Mouse (Mus musculus): ENCODE results near the gene Ywhag. TPM values are rescaled to one million over a fixed set of nuclear protein-coding genes. Genes with fewer than 3 reads are reported as not detected.

Gene Ywhag
- polyA plus RNA-seq (2015; fragmentation: Nextera tagmentation; extraction: Ambion mirVana) = 996 and 1,023 TPM in 2 replicates

DNA sequence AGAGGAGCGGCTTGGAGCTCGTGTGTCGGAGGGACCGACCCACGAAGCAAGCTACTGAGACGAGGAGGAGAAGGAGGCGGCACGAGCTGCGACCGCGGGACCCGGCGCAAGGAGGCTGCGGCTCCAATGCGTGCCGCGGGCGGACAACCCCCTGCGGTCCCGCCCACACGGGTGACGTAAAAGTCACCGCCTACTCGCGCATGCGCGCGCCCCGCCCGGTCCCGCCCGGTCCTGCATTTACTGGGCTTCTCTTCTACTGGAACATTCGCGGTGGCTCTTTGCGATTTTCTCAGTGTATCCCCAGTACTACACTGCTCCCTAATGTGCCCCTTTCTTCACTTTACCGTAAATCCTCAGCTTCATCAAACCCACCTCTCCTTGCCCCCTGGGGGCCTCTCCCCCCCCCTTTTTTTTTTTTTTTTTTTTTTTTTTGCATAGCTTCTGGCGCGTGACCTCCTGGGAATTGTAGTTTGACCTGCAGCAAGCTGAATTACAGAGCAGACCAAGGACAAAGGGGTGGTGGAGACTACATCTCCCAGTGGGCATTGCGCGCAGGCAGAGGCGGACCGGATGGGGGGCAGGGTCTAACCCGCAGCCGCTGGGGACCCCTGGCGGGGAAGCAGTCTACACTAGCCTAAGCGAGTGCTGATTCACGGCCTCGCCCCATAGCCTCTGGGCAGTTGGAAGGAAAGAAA, at the start of gene Ywhag:
TSS of gene Ywhag (minus strand) at position 136 of the 695 bp plus-strand sequence.
- Histone ChIP-seq H3K27me3 (replicated peaks; ENCODE audit: control insufficient read depth, insufficient read depth, low read length) (no peaks in the 10 kb centered on the region), H3K4me1 (ENCODE audit: control insufficient read depth, insufficient read depth, low read depth, low read length) (peaks cover 25% of the 10 kb centered on the region), H3K27ac (ENCODE audit: low read depth, low read length) (peak within 1 kb of the TSS; percentile 97), H3K4me2 (ENCODE audit: low read length) (peak within 1 kb of the TSS; percentile 55), H3K9ac (ENCODE audit: low read depth, low read length) (peak within 1 kb of the TSS; percentile 94), H3K4me3 (ENCODE audit: low read length) (peak within 1 kb of the TSS; percentile 80), H3K9me3 (ENCODE audit: control insufficient read depth, low read length) (no peaks in the 10 kb centered on the region), H3K36me3 (ENCODE audit: control insufficient read depth, insufficient read depth, low read length) (peaks cover 13% of the 10 kb centered on the region)
- WGBS = under 1% methylated on average over 48 of the region's 48 CpGs
- ATAC-seq = peak; percentile 94

DNA sequence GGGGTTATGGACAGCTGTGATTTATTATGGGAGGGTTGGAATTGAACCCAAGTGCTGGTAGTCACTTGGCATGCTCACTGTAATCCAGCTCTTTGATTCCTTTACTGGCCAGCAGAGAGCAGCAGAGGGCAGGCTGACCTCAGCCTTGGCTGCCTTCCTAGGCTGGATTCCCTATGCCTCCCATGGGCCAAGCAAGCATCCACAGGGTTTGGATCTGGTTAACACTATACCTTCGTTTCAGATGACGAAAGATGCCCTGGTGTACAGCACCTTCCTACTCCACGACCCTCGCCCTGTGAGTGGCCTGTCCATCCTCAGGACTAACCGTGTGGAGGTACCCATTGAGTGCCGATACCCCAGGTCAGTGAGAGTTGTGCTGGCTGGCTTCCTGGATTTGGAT, 48.0 kb upstream of the Ywhag start:
- no peak for ATAC-seq
- no peaks in the 10 kb centered on the region for H3K4me1 ChIP-seq (ENCODE audit: control insufficient read depth, insufficient read depth, low read depth, low read length)
- no peak overlapping the region for H3K4me3 ChIP-seq (ENCODE audit: low read length)
- H3K36me3 ChIP-seq (ENCODE audit: control insufficient read depth, insufficient read depth, low read length) = no peaks in the 10 kb centered on the region
- H3K4me2 ChIP-seq (ENCODE audit: low read length) = no peak overlapping the region
- H3K9ac ChIP-seq (ENCODE audit: low read depth, low read length) = no peak overlapping the region
- no peaks in the 10 kb centered on the region for H3K9me3 ChIP-seq (ENCODE audit: control insufficient read depth, low read length)
- no peaks in the 10 kb centered on the region for H3K27me3 ChIP-seq (replicated peaks; ENCODE audit: control insufficient read depth, insufficient read depth, low read length)
- H3K27ac ChIP-seq (ENCODE audit: low read depth, low read length) = no peak overlapping the region
- 37% methylated on average over 6 of the region's 6 CpGs for WGBS

DNA sequence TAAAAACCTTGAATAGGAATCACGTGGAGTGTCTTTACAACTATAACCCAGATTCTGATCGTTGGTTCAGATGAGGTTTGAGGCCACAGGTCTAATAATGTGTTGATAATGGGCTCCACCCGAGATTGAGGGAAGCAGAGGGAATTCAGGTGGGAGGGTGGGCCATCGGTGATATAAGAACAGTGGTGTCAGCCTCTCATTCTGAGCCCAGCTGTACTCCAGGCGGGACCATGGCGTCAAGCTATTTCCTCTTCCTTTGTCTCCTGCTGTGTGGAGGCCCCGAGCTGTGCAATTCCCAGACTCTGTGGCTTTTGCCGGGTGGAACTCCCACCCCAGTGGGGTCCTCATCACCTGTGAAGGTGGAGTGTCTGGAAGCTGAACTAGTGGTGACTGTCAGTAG, 45.5 kb upstream of the Ywhag start, which contains the start of gene Zp3:
TSS of gene Zp3 (plus strand) at position 196 of the 400 bp plus-strand sequence.
- Histone ChIP-seq H3K4me3 (ENCODE audit: low read length) (no peak within 1 kb of the TSS), H3K27ac (ENCODE audit: low read depth, low read length) (no peak within 1 kb of the TSS), H3K4me1 (ENCODE audit: control insufficient read depth, insufficient read depth, low read depth, low read length) (no peaks in the 10 kb centered on the region), H3K9ac (ENCODE audit: low read depth, low read length) (no peak within 1 kb of the TSS), H3K4me2 (ENCODE audit: low read length) (no peak within 1 kb of the TSS), H3K36me3 (ENCODE audit: control insufficient read depth, insufficient read depth, low read length) (no peaks in the 10 kb centered on the region), H3K9me3 (ENCODE audit: control insufficient read depth, low read length) (no peaks in the 10 kb centered on the region), H3K27me3 (replicated peaks; ENCODE audit: control insufficient read depth, insufficient read depth, low read length) (no peaks in the 10 kb centered on the region)
- no peak for ATAC-seq
- WGBS = 67% methylated on average over 8 of the region's 8 CpGs

DNA sequence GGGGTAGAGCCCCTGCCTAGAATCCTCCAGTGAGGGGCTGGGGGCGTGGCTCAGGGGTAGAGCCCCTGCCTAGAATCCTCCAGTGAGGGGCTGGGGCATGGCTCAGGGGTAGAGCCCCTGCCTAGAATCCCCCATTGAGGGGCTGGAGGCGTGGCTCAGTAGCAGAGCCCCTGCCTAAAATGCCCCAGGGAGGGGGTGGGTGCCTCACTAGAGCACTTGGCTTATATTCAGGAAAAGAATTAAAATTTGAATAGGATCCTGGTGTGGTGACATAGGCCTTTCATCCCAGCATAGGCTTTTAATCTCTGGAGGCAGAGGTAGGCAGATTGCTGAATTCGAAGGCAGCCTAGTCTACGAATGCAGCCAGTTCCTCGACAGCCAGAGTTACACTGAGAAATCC, 45.0 kb upstream of the Ywhag start:
- Histone ChIP-seq H3K27me3 (replicated peaks; ENCODE audit: control insufficient read depth, insufficient read depth, low read length) (no peaks in the 10 kb centered on the region), H3K36me3 (ENCODE audit: control insufficient read depth, insufficient read depth, low read length) (no peaks in the 10 kb centered on the region), H3K4me1 (ENCODE audit: control insufficient read depth, insufficient read depth, low read depth, low read length) (no peaks in the 10 kb centered on the region), H3K9ac (ENCODE audit: low read depth, low read length) (no peak overlapping the region), H3K9me3 (ENCODE audit: control insufficient read depth, low read length) (no peaks in the 10 kb centered on the region), H3K4me2 (ENCODE audit: low read length) (no peak overlapping the region), H3K4me3 (ENCODE audit: low read length) (no peak overlapping the region), H3K27ac (ENCODE audit: low read depth, low read length) (no peak overlapping the region)
- ATAC-seq = no peak
- 84% methylated on average over 5 of the region's 5 CpGs for WGBS

DNA sequence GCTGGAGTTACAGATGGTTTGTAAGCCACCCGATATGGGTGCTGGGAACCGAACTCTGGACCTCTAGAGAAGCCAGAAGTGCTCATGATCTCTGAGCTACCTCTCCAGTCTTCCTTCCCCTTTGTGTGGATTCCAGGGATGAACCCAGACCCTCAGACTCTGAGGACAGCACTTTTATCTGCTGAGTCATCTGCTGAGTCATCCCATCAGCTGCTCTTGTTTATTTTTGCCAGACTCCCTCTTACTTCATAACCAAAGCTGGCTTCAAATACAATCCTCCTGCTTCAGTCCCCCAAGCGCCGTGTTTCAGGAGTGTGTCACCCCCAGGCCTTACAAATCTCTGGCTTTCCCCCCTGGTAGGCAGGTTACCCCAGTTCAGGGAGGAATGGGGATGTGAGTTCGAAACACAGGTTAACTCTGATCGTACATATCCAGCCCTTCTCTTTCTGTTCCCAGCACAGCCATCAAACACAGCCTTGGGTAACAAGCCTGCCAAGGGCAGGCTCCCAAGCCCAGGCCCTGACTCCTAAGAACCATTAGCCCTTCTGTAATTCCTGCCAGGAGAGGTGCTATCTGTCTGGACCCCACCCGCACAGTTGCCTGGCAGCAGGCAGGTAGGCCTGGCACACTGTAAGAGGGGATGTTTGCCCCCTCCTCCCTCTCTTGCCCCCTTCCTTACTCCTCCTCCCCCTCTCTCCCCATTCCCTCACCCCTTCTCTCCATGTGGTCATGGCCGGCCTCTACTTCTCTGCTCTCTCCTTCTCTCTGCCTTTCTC, 41.7 kb upstream of the Ywhag start:
- Histone ChIP-seq H3K4me1 (ENCODE audit: control insufficient read depth, insufficient read depth, low read depth, low read length) (no peaks in the 10 kb centered on the region), H3K4me2 (ENCODE audit: low read length) (no peak overlapping the region), H3K27me3 (replicated peaks; ENCODE audit: control insufficient read depth, insufficient read depth, low read length) (no peaks in the 10 kb centered on the region), H3K9me3 (ENCODE audit: control insufficient read depth, low read length) (no peaks in the 10 kb centered on the region), H3K36me3 (ENCODE audit: control insufficient read depth, insufficient read depth, low read length) (no peaks in the 10 kb centered on the region), H3K4me3 (ENCODE audit: low read length) (no peak overlapping the region), H3K9ac (ENCODE audit: low read depth, low read length) (no peak overlapping the region), H3K27ac (ENCODE audit: low read depth, low read length) (no peak overlapping the region)
- 94% methylated on average over 8 of the region's 8 CpGs for WGBS
- no peak for ATAC-seq

DNA sequence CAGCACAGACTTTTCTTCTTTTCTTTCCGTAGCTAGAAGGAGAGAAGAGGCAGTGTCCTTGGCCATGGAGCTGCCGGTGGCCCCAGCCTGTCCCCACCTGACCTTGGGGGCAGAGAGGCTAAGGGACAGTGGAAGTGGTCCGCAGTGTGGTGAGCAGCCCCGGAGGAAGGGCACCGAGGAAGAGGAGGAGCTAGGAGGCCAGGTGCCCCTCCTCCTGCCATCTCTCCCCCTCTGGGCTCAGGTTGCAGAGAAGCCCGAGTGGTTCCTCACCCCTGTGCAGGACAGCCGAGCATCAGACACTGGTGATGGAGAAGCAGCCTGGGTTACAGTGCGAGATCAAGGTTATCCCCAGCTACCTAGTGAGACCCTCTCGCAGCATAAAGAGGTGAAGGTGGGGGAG, 39.9 kb upstream of the Ywhag start, which contains the start of gene Ssc4d:
TSS of gene Ssc4d (minus strand) at position 167 of the 400 bp plus-strand sequence.
- no peak for ATAC-seq
- H3K27ac ChIP-seq (ENCODE audit: low read depth, low read length) = no peak within 1 kb of the TSS
- WGBS = 28% methylated on average over 9 of the region's 9 CpGs
- no peak within 1 kb of the TSS for H3K4me2 ChIP-seq (ENCODE audit: low read length)
- H3K4me1 ChIP-seq (ENCODE audit: control insufficient read depth, insufficient read depth, low read depth, low read length) = no peaks in the 10 kb centered on the region
- H3K4me3 ChIP-seq (ENCODE audit: low read length) = no peak within 1 kb of the TSS
- H3K9me3 ChIP-seq (ENCODE audit: control insufficient read depth, low read length) = no peaks in the 10 kb centered on the region
- H3K9ac ChIP-seq (ENCODE audit: low read depth, low read length) = no peak within 1 kb of the TSS
- no peaks in the 10 kb centered on the region for H3K27me3 ChIP-seq (replicated peaks; ENCODE audit: control insufficient read depth, insufficient read depth, low read length)
- no peaks in the 10 kb centered on the region for H3K36me3 ChIP-seq (ENCODE audit: control insufficient read depth, insufficient read depth, low read length)

DNA sequence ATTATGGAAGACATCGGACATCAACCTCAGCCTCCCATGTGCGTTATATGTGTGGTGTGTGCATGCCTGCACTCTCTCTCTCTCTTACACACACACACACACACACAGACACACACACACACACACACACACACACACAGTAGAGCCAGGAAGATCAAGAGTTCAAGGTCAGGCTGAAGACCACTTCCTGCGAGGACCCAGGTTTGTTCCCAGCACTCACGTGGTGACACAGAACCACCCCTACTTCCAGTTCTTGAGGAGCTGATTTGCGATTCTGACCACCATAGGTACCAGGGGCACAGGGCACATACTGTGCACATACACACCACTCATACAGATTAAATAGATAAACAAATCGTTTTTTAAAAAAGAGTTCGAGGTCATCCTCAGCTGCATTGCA, 37.5 kb upstream of the Ywhag start:
- H3K4me1 ChIP-seq (ENCODE audit: control insufficient read depth, insufficient read depth, low read depth, low read length) = no peaks in the 10 kb centered on the region
- ATAC-seq = no peak
- H3K4me2 ChIP-seq (ENCODE audit: low read length) = no peak overlapping the region
- H3K9me3 ChIP-seq (ENCODE audit: control insufficient read depth, low read length) = no peaks in the 10 kb centered on the region
- no peak overlapping the region for H3K9ac ChIP-seq (ENCODE audit: low read depth, low read length)
- 92% methylated on average over 7 of the region's 7 CpGs for WGBS
- no peaks in the 10 kb centered on the region for H3K27me3 ChIP-seq (replicated peaks; ENCODE audit: control insufficient read depth, insufficient read depth, low read length)
- H3K27ac ChIP-seq (ENCODE audit: low read depth, low read length) = no peak overlapping the region
- H3K4me3 ChIP-seq (ENCODE audit: low read length) = no peak overlapping the region
- no peaks in the 10 kb centered on the region for H3K36me3 ChIP-seq (ENCODE audit: control insufficient read depth, insufficient read depth, low read length)

DNA sequence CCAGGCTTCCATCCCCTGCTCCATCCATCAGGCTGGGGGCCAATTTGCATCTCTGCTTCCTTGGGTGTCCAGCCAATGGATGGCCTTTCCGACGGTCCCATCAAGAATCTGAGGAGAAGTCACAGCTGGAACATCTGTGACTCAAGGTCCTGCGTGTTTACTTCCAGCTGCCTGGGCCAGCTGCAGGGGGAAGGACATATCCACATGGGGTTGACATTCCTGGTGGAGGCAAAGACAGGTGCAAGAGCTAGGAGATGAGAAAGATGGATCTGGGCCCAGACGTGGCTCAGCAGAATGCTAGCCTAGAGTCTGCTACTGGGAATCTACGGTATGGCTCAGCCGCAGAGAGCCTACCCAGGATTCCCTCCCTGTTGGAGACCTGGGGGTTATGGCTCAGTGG, 35.8 kb upstream of the Ywhag start:
- Histone ChIP-seq H3K36me3 (ENCODE audit: control insufficient read depth, insufficient read depth, low read length) (no peaks in the 10 kb centered on the region), H3K27me3 (replicated peaks; ENCODE audit: control insufficient read depth, insufficient read depth, low read length) (no peaks in the 10 kb centered on the region), H3K9me3 (ENCODE audit: control insufficient read depth, low read length) (no peaks in the 10 kb centered on the region), H3K27ac (ENCODE audit: low read depth, low read length) (no peak overlapping the region), H3K4me1 (ENCODE audit: control insufficient read depth, insufficient read depth, low read depth, low read length) (peaks cover 4% of the 10 kb centered on the region), H3K9ac (ENCODE audit: low read depth, low read length) (no peak overlapping the region), H3K4me3 (ENCODE audit: low read length) (no peak overlapping the region), H3K4me2 (ENCODE audit: low read length) (no peak overlapping the region)
- WGBS = 80% methylated on average over 6 of the region's 6 CpGs
- no peak for ATAC-seq

DNA sequence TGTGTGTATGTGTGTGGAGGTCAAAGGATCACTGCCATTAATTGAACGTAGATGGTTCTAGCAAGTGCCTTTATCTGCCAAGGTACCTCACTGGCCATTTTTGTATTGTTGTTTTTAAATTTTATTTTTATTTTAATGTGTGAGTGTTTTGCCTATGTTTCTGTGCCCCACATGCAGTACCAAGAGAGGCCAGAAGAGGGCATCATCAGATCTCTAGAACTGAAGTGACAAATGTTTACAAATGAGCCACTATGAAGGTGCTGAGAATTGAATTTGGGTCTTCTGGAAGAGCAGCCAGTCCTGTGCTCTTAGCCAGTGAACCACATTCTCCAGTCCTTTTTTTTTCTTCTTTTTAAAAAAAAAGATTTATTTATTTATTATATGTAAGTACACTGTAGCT, 34.4 kb upstream of the Ywhag start:
- H3K27ac ChIP-seq (ENCODE audit: low read depth, low read length) = no peak overlapping the region
- ATAC-seq = no peak
- no peaks in the 10 kb centered on the region for H3K9me3 ChIP-seq (ENCODE audit: control insufficient read depth, low read length)
- no peak overlapping the region for H3K4me3 ChIP-seq (ENCODE audit: low read length)
- H3K27me3 ChIP-seq (replicated peaks; ENCODE audit: control insufficient read depth, insufficient read depth, low read length) = no peaks in the 10 kb centered on the region
- 59% methylated on average over 1 of the region's 1 CpGs for WGBS
- no peak overlapping the region for H3K9ac ChIP-seq (ENCODE audit: low read depth, low read length)
- peaks cover 4% of the 10 kb centered on the region for H3K4me1 ChIP-seq (ENCODE audit: control insufficient read depth, insufficient read depth, low read depth, low read length)
- no peaks in the 10 kb centered on the region for H3K36me3 ChIP-seq (ENCODE audit: control insufficient read depth, insufficient read depth, low read length)
- no peak overlapping the region for H3K4me2 ChIP-seq (ENCODE audit: low read length)
